Mouse (Mus musculus): ENCODE measurements at regions not wholly inside any gene's neighbourhood (a gene's known extent, or its start where the extent isn't known, plus 50 kb on each side); places are given as distances from the start of the nearest gene placed in this dataset.

DNA sequence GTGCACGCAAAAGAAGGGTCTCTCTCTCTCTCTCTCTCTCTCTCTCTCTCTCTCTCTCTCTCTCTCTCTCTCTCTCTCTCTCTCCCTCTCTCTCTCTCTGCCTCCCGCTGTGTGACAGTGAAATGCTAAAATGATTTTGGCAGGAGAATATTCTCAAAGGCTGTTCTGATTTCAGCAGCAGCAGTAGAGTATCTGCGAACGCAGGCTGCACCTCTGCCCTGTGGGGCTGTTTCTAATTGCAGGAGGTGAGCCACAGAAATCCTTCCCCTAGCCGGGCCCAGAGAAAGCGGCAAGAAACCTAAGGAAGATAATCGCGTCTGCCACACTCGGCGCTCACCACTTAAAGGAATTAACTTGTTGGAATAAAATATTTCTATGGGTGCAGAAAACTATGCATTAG lies 210.6 kb upstream of the H2al1a start:
- no peak for TF ChIP-seq CTCF (IDR thresholded peaks at IDR 0.05; ENCODE audit: low read depth, low read length)
- no peak for TF ChIP-seq POLR2A (IDR thresholded peaks at IDR 0.05; ENCODE audit: extremely low read depth, insufficient read depth, low read length)
- 75% methylated on average over 9 of the region's 10 CpGs for WGBS
- H3K79me2 ChIP-seq (ENCODE audit: control insufficient read depth, insufficient read depth, low read length) = no peaks in the 10 kb centered on the region
- H3K4me3 ChIP-seq (ENCODE audit: insufficient read depth, low read depth, low read length) = no peak overlapping the region
- H3K4me1 ChIP-seq (ENCODE audit: control insufficient read depth, insufficient read depth, low read length) = peaks cover 10% of the 10 kb centered on the region; the same call in 1 of the 2 replicates
- H3K36me3 ChIP-seq (ENCODE audit: control insufficient read depth, insufficient read depth, low read length) = no peaks in the 10 kb centered on the region
- H3K27me3 ChIP-seq (ENCODE audit: control insufficient read depth, insufficient read depth, low read length) = no peaks in the 10 kb centered on the region
- H3K27ac ChIP-seq (replicated peaks; ENCODE audit: insufficient read depth, low read depth, low read length) = no peak overlapping the region
- DNase-seq (ENCODE audit: extremely low read depth, low read depth, low spot score) = no peak
- no peak overlapping the region for H3K9ac ChIP-seq (ENCODE audit: low read depth, low read length)

DNA sequence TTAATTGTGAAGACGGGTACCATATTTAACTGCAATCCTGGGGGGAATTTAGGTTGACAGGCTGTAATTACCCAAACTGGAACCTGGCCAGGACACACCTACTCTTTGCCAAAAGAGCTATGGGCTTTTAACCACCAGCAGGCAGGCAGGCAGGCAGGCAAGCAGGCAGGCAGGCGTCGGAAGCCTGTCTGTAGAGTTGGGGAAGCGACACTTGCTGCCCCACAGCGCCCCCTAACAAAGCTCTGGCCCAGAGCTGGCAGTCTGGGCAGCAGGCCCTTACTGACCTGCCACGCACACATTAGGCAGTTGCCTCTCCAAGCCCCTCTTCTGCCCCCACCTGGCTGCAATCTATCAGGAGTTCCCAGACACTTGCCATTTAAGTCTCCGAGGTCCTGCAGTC lies 208.6 kb upstream of the H2al1a start:
- Histone ChIP-seq H3K9ac (ENCODE audit: low read depth, low read length) (no peak overlapping the region), H3K36me3 (ENCODE audit: control insufficient read depth, insufficient read depth, low read length) (no peaks in the 10 kb centered on the region), H3K27ac (replicated peaks; ENCODE audit: insufficient read depth, low read depth, low read length) (no peak overlapping the region), H3K27me3 (ENCODE audit: control insufficient read depth, insufficient read depth, low read length) (no peaks in the 10 kb centered on the region), H3K4me1 (ENCODE audit: control insufficient read depth, insufficient read depth, low read length) (peaks cover 7% of the 10 kb centered on the region; the same call in 1 of the 2 replicates), H3K4me3 (ENCODE audit: insufficient read depth, low read depth, low read length) (no peak overlapping the region), H3K79me2 (ENCODE audit: control insufficient read depth, insufficient read depth, low read length) (no peaks in the 10 kb centered on the region)
- 35% methylated on average over 7 of the region's 7 CpGs for WGBS
- peak; percentile 21 for DNase-seq (ENCODE audit: extremely low read depth, low read depth, low spot score)
- TF ChIP-seq POLR2A (IDR thresholded peaks at IDR 0.05; ENCODE audit: extremely low read depth, insufficient read depth, low read length) (no peak), CTCF (IDR thresholded peaks at IDR 0.05; ENCODE audit: low read depth, low read length) (peak; percentile 67)

DNA sequence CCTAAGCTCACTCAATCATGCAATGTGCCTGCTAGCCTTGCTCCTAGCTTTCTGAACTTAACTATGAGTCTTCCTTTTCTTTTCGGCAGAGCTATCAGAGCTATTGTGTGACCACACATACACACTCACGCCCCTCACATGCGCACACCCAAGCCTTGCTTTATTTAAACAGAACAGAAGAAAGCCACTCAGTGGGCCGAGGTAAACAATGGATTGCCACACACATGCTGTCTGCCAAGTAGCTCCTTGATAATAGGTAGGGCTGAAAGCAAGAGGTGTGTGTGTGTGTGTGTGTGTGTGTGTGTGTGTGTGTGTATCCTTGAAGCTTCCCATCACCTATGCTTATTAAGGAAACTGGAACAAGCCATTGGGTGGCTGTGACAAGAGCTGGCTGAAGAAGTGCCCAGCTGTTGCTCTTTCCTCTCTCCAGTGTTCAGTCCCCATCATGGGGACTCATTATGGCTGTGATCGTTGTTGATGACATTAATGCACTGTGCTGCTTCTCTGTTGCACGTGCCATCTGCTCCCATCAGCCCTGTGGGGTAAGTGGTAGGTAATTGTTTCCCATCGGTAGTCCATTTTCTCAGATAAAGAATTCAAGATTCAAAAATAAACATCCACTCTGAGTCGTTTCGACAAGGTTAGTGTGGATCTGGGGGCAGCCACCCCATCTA lies 201.3 kb upstream of the H2al1a start:
- H3K4me1 ChIP-seq (ENCODE audit: control insufficient read depth, insufficient read depth, low read length) = no peaks in the 10 kb centered on the region
- H3K27me3 ChIP-seq (ENCODE audit: control insufficient read depth, insufficient read depth, low read length) = no peaks in the 10 kb centered on the region
- TF ChIP-seq CTCF (IDR thresholded peaks at IDR 0.05; ENCODE audit: low read depth, low read length) (no peak), POLR2A (IDR thresholded peaks at IDR 0.05; ENCODE audit: extremely low read depth, insufficient read depth, low read length) (no peak)
- 51% methylated on average over 9 of the region's 9 CpGs for WGBS
- no peaks in the 10 kb centered on the region for H3K36me3 ChIP-seq (ENCODE audit: control insufficient read depth, insufficient read depth, low read length)
- no peak overlapping the region for H3K4me3 ChIP-seq (ENCODE audit: insufficient read depth, low read depth, low read length)
- no peak overlapping the region for H3K27ac ChIP-seq (replicated peaks; ENCODE audit: insufficient read depth, low read depth, low read length)
- peak; percentile 26 for DNase-seq (ENCODE audit: extremely low read depth, low read depth, low spot score)
- no peak overlapping the region for H3K9ac ChIP-seq (ENCODE audit: low read depth, low read length)
- H3K79me2 ChIP-seq (ENCODE audit: control insufficient read depth, insufficient read depth, low read length) = no peaks in the 10 kb centered on the region

DNA sequence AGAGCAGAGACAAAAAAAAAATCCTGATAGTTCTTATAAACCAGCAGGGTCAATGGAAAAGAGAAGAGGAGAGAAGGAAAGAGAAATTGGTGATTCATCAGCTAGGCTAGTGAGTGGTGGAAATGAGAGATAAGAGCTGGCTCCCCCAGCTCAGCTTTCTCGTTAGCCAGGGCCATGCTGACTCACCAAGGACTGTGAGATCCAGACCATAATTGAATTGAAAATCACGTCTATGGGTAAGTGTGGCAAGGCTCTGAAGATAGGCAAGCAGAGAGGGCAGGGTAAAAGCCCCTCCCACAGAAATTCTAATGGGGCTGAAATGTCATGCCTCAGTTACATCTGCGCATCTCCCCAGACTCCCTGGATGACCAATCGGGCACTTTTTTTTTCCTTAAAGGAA lies 200.7 kb upstream of the H2al1a start:
- no peak for DNase-seq (ENCODE audit: extremely low read depth, low read depth, low spot score)
- H3K27ac ChIP-seq (replicated peaks; ENCODE audit: insufficient read depth, low read depth, low read length) = no peak overlapping the region
- no peak overlapping the region for H3K9ac ChIP-seq (ENCODE audit: low read depth, low read length)
- WGBS = 69% methylated on average over 4 of the region's 4 CpGs
- no peaks in the 10 kb centered on the region for H3K4me1 ChIP-seq (ENCODE audit: control insufficient read depth, insufficient read depth, low read length)
- H3K36me3 ChIP-seq (ENCODE audit: control insufficient read depth, insufficient read depth, low read length) = no peaks in the 10 kb centered on the region
- H3K27me3 ChIP-seq (ENCODE audit: control insufficient read depth, insufficient read depth, low read length) = no peaks in the 10 kb centered on the region
- no peaks in the 10 kb centered on the region for H3K79me2 ChIP-seq (ENCODE audit: control insufficient read depth, insufficient read depth, low read length)
- no peak for TF ChIP-seq CTCF (IDR thresholded peaks at IDR 0.05; ENCODE audit: low read depth, low read length)
- TF ChIP-seq POLR2A (IDR thresholded peaks at IDR 0.05; ENCODE audit: extremely low read depth, insufficient read depth, low read length) = no peak
- no peak overlapping the region for H3K4me3 ChIP-seq (ENCODE audit: insufficient read depth, low read depth, low read length)

DNA sequence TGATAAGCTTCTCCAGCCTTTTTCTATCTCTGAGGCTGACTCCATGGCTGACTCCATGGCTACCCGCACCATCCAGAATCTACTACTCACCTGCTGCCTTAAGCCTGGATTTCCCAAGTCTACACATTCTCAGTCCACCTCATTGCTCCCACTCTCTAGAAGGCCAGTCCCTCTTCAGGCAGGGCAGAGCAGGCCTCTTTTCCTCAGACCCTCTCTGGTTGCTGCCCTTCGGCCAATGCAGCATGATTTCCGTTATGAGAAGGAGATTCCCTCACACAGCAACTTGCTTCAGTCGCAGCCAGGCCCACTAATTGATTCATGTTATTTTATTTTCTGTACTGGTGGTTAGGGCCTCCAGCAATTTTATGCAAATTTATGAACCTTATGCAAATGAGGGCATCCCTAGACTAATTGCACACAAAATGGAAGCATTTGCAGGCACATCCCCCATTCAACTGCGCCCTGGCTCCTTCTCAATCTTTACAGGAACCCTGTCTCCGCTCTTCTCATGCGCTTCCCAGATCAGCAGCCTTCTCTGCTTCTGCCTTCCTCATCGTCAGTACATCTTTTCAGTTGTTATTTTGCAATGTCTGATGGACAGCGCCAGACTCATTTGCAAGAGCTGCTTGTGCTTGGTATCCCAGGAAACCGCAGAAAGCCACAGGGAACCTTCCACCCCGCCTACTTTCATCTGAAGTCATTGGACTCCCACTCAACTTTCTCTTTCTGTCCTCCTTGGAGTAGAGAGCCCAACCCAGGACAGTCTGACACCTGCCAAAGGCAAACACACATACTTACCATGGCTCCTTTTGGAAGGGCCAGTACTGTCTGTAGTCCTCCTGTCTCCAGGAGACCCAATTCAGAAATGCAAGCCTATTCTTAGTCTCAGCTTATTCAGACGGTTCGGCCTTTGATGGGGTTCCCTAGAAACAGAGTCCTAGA lies 199.6 kb upstream of the H2al1a start:
- Histone ChIP-seq H3K9ac (ENCODE audit: low read depth, low read length) (no peak overlapping the region), H3K79me2 (ENCODE audit: control insufficient read depth, insufficient read depth, low read length) (no peaks in the 10 kb centered on the region), H3K27ac (replicated peaks; ENCODE audit: insufficient read depth, low read depth, low read length) (no peak overlapping the region), H3K4me3 (ENCODE audit: insufficient read depth, low read depth, low read length) (no peak overlapping the region), H3K27me3 (ENCODE audit: control insufficient read depth, insufficient read depth, low read length) (no peaks in the 10 kb centered on the region), H3K36me3 (ENCODE audit: control insufficient read depth, insufficient read depth, low read length) (no peaks in the 10 kb centered on the region), H3K4me1 (ENCODE audit: control insufficient read depth, insufficient read depth, low read length) (no peaks in the 10 kb centered on the region)
- WGBS = 91% methylated on average over 13 of the region's 13 CpGs
- TF ChIP-seq CTCF (IDR thresholded peaks at IDR 0.05; ENCODE audit: low read depth, low read length) = no peak
- TF ChIP-seq POLR2A (IDR thresholded peaks at IDR 0.05; ENCODE audit: extremely low read depth, insufficient read depth, low read length) = no peak
- no peak for DNase-seq (ENCODE audit: extremely low read depth, low read depth, low spot score)

Measured in liver, adult 2 months (tissue).